Mouse (Mus musculus) spleen, postnatal 14 days (tissue): ENCODE results near the gene Rhox8.
"Not testable (repeated sequence)": the region's sequence is repeated elsewhere in the genome, so short reads cannot be mapped to it uniquely, and the experiment has no call there.

ENCODE experiments used
- DNase-seq, 2 experiments: peaks; one replicate each; pipeline ENCODE4 v3.0.0; 2021 to 2022; ENCODE audit warnings: low spot score in 2 of 2

Rhox8 gene

GRCm38 (mm10) chrX:37878844-37879243 is at the start of gene Rhox8:
Gene Rhox8 (minus strand): TSS chrX:37878944.
- no peak for DNase-seq

DNA sequence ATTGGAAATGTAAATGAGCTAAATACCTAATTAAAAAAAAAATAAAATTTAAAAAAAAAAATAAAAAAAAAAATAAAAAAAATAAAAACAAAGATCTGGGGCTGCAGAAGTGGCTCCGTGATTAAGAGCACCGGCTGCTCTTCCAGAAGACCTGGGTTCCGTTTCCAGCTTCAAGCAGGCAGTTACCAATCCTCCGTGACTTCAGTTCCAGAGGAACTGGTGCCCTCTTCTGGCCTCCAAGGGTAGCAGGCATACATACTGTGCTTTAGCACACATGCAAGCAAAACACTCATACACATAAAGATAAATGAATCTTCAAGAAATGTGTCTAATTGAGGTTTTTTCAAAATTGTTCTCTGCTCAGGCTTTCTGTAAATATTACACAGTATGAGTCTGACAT is 37.6 kb upstream of the Rhox8 start:
- DNase-seq: no peak

DNA sequence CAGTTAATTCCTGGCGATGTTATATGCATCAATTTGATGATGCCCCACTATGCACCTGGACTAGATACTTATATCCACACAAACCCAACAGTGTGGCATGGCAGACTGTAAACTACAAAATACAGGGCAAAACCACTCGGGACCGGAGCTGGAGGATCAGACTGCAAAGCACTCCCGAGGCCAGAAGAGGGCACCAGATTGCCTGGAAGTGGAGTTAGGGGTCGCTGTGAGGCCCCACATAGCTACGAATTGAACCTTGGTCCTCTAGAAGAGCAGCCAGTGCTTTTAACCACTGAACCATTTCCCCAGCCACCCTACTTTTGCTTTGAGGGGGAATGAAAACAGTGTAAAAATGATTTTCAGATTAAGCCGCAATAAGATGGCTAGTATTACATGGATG is 29.8 kb upstream of the Rhox8 start:
- DNase-seq: no peak

GRCm38 (mm10) chrX:37903727-37904126 is 25.0 kb upstream of the Rhox8 start:
- DNase-seq: no peak

DNA sequence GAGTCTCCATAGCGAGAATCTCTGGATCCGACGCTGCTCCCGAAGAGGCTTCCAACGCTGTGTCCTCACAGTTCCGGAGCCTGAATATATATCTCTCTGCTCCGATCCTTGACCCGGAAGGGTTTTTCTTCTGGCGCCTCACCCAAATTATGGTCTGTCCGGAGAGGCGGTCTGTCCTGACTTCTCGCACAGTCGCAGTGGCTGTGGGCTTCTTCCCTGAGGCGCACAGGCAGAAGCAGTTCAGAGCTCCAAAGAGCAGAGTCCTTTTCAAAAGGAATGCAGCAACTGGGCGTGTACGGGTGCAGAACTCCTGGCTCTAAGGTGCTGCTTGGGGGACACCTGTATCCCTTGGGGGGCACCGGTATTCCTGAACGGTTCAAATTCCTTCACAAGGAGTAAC is 22.9 kb upstream of the Rhox8 start, which contains the start of gene Rhox9:
TSS of gene Rhox9 (minus strand) at position 101 of the 400 bp plus-strand sequence.
- DNase-seq: not testable (repeated sequence)

DNA sequence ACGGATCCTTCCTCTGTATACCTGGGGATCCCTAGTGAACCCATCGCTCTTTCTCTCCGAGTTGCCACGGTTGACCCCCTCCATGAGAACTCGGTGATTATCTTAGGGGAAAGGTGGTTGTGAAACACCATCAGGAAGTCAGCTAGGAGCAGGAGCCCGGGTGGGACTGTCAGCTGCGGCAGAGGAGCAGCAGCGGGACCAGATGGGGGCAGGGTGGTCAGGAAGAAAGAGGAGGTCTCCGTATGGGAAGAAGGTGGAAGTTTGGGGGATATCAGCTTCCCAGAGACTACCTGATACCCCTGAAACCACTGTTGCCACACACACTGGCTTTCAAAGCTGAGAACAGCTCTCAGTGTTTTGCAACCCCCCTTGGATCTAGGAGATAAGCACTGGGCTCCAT is 18.4 kb upstream of the Rhox8 start, which contains the start of gene Rhox7b:
TSS of gene Rhox7b (minus strand) at position 101 of the 400 bp plus-strand sequence.
- not testable (repeated sequence) for DNase-seq

- DNase-seq: no peak
These were observed 7.1 kb downstream of the Rhox8 start for GRCm38 (mm10) chrX:37871641-37872040.

- not testable (repeated sequence) for DNase-seq
These were observed 47.4 kb downstream of the Rhox8 start, which contains the start of gene Rhox7a for GRCm38 (mm10) chrX:37831386-37831785. Gene Rhox7a (plus strand): TSS chrX:37831686.

GRCm38 (mm10) chrX:37826610-37827009 is 52.1 kb downstream of the Rhox8 start, which contains the start of gene Rhox6:
Gene Rhox6 (plus strand): TSS chrX:37826910.
- DNase-seq: not testable (repeated sequence)
